Mouse (Mus musculus) thymus, adult 2 months (tissue): Measurements from ENCODE around the gene Cebpb.

Experiments used
- CTCF ChIP-seq: fragments of 200-500 bp; IDR thresholded peaks from 2 replicates; pipeline ENCODE4 v1.5.1; 2012; ENCODE audit warnings: mild to moderate bottlenecking, control low read depth, low read length, moderate library complexity, borderline replicate concordance; ENCODE audit not compliant: control insufficient read depth, poor library complexity, insufficient read depth; ENCODE audit errors: extremely low read depth
- POLR2A ChIP-seq: fragments of 200-500 bp; IDR thresholded peaks from 2 replicates; pipeline ENCODE4 v1.6.1; 2012; ENCODE audit warnings: mild to moderate bottlenecking, low read length, control low read depth, moderate library complexity; ENCODE audit not compliant: control insufficient read depth, poor library complexity, insufficient read depth; ENCODE audit errors: extremely low read depth

- TF ChIP-seq CTCF = no peak
- no peak for TF ChIP-seq POLR2A
Observed at GRCm38 (mm10) chr2:167690219-167690961, 1.7 kb downstream of the Cebpb start.
